Mouse (Mus musculus): Measurements from ENCODE around the gene Hyal3. TPM values are rescaled to one million over a fixed set of nuclear protein-coding genes. Genes with fewer than 3 reads are reported as not detected.

Hyal3 gene
- polyA plus RNA-seq, 1 experiment from 2014 or later: 0.24 TPM

DNA sequence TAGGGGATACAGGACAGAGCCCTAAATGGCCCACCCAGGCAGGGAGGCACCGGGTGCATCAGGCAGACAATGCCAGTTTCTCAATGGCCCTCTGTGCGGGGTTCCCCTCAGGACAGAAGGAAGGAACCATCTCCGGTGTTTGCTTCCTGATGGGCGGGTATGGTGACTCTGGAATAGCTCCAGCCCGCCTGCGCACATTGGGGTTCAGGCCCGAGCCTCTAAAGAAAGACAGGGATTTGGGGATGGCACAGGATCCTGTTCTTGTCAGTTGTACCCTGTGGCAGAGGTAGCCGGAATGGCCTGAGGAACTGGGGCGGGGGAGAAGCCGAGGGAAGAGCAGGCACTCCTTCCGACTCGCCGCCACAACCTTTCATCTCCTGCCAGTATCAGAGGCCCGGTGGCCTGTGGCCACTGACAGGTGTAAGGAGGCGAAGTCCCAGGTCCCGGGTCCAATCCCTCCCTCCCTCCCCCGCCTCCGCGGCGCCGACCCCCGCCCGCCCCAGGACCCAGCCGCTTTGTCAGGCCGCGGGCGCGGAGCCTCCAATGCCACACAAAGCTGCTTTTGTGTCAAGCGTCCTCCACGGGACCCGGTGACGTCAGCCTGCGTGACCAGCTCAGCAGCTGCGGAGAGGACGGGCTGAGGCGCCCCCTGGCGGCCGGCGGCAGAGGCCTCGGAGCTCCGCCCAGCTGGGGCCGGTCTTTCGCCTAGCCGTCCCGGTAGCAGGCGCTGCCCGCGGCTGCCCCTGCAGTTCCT is 31.8 kb downstream of the Hyal3 start:
- peak overlapping the region; percentile 98 for H3K27ac ChIP-seq (ENCODE audit: low read depth, low read length)
- 3% methylated on average over 43 of the region's 48 CpGs for WGBS
- H3K9me3 ChIP-seq (ENCODE audit: control insufficient read depth, low read length): no peaks in the 10 kb centered on the region
- peak overlapping the region; percentile 69 for H3K4me2 ChIP-seq (ENCODE audit: low read depth)
- peak; percentile 100 for DNase-seq (ENCODE audit: low spot score)
- H3K4me3 ChIP-seq (ENCODE audit: low read depth, low read length): peak overlapping the region; percentile 28
- H3K27me3 ChIP-seq (ENCODE audit: control insufficient read depth, insufficient read depth, low read length): no peaks in the 10 kb centered on the region
- ATAC-seq (ENCODE audit: insufficient read depth, low FRiP score, low TSS enrichment): peak; percentile 89
- H3K4me1 ChIP-seq (ENCODE audit: control insufficient read depth, insufficient read depth, low read length): peaks cover 38% of the 10 kb centered on the region
- peak overlapping the region; percentile 72 for H3K9ac ChIP-seq (ENCODE audit: low read length)
- H3K36me3 ChIP-seq (ENCODE audit: control insufficient read depth, insufficient read depth, low read length): peaks cover 20% of the 10 kb centered on the region

DNA sequence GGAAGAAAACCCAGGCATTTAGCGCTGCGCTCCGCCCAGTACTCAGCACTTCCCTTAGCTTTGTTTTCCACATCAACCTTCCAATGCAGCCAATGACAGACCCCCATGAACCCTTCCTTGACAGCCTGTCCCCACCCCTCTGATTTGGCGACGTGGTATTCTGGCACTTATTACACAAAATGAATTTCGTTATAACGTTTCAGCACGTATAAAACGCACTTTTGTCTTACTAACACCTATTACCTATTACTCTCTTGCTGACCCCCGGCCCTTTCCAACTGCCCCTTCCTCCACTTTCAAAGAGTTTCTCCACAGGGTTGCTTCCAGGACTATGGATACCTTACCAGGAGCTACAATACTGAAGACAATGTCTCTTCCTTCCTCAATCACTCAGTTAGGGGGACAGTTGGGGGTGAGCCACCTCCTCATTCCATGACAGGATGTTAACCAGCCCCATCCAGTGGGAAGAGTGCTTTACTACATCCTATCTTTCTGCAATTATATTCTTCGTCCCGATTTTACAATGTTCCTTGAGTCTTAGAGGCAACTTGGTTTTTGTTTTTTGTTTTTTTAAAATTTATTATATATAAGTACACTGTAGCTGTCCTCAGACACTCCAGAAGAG is 32.4 kb downstream of the Hyal3 start:
- H3K36me3 ChIP-seq (ENCODE audit: control insufficient read depth, insufficient read depth, low read length): peaks cover 23% of the 10 kb centered on the region
- peak; percentile 15; the same call in 1 of the 2 replicates for ATAC-seq (ENCODE audit: insufficient read depth, low FRiP score, low TSS enrichment)
- no peaks in the 10 kb centered on the region for H3K27me3 ChIP-seq (ENCODE audit: control insufficient read depth, insufficient read depth, low read length)
- no peak overlapping the region for H3K4me3 ChIP-seq (ENCODE audit: low read depth, low read length)
- 12% methylated on average over 12 of the region's 12 CpGs for WGBS
- H3K9ac ChIP-seq (ENCODE audit: low read length): peak overlapping the region; percentile 14; the same call in 1 of the 2 replicates
- DNase-seq (ENCODE audit: low spot score): no peak
- peak overlapping the region; percentile 98 for H3K27ac ChIP-seq (ENCODE audit: low read depth, low read length)
- H3K4me1 ChIP-seq (ENCODE audit: control insufficient read depth, insufficient read depth, low read length): peaks cover 34% of the 10 kb centered on the region
- no peaks in the 10 kb centered on the region for H3K9me3 ChIP-seq (ENCODE audit: control insufficient read depth, low read length)
- peak overlapping the region; percentile 69 for H3K4me2 ChIP-seq (ENCODE audit: low read depth)

DNA sequence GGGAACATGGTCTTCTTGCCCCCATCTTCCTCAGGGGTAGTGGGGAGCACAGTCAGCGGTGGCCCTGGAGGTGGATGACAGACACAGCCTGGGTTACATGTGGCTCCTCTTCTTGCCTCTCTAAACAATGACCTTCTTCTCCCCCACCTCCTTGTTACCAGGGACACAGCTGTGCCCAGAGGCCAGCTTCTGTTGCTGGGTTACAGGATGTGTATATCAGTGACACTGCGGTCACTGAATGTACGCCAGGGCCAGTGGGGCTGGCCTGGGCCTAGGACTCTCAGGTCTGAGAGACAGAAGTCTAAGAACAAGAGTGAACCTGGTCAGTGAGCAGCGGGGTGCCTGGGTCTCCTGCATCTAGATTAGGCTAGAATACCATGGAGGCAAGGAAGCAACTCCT is 34.4 kb downstream of the Hyal3 start:
- peak overlapping the region; percentile 56; the same call in 1 of the 2 replicates for H3K27ac ChIP-seq (ENCODE audit: low read depth, low read length)
- no peaks in the 10 kb centered on the region for H3K9me3 ChIP-seq (ENCODE audit: control insufficient read depth, low read length)
- ATAC-seq (ENCODE audit: insufficient read depth, low FRiP score, low TSS enrichment) (no peak), DNase-seq (ENCODE audit: low spot score) (peak; percentile 58)
- no peaks in the 10 kb centered on the region for H3K27me3 ChIP-seq (ENCODE audit: control insufficient read depth, insufficient read depth, low read length)
- H3K9ac ChIP-seq (ENCODE audit: low read length): peak overlapping the region; percentile 26; the same call in 1 of the 2 replicates
- H3K4me1 ChIP-seq (ENCODE audit: control insufficient read depth, insufficient read depth, low read length): peaks cover 28% of the 10 kb centered on the region
- peaks cover 32% of the 10 kb centered on the region for H3K36me3 ChIP-seq (ENCODE audit: control insufficient read depth, insufficient read depth, low read length)
- no peak overlapping the region for H3K4me2 ChIP-seq (ENCODE audit: low read depth)
- no peak overlapping the region for H3K4me3 ChIP-seq (ENCODE audit: low read depth, low read length)
- WGBS: 64% methylated on average over 4 of the region's 4 CpGs

DNA sequence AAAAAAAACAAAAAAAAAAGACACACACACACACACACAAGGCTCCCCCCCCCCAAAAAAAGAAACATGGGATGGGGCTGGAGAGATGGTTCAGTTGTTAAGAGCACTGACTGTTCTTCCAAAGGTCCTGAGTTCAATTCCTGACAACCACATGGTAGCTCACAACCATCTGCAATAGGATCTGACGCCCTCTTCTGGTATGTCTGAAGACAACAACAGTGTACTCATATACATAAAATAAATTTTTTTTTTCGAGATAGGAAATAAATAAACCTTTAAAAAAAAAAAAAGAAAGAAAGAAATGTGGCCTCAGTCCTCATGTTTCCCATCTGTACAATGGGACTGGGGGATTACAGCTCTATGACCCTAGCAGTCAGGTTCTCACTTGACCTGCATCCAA is 36.8 kb downstream of the Hyal3 start:
- 81% methylated on average over 2 of the region's 2 CpGs for WGBS
- no peak overlapping the region for H3K4me2 ChIP-seq (ENCODE audit: low read depth)
- peaks cover 14% of the 10 kb centered on the region; the same call in 1 of the 2 replicates for H3K4me1 ChIP-seq (ENCODE audit: control insufficient read depth, insufficient read depth, low read length)
- H3K36me3 ChIP-seq (ENCODE audit: control insufficient read depth, insufficient read depth, low read length): peaks cover 37% of the 10 kb centered on the region
- no peaks in the 10 kb centered on the region for H3K9me3 ChIP-seq (ENCODE audit: control insufficient read depth, low read length)
- no peak overlapping the region for H3K9ac ChIP-seq (ENCODE audit: low read length)
- DNase-seq (ENCODE audit: low spot score) (no peak), ATAC-seq (ENCODE audit: insufficient read depth, low FRiP score, low TSS enrichment) (no peak)
- H3K27me3 ChIP-seq (ENCODE audit: control insufficient read depth, insufficient read depth, low read length): no peaks in the 10 kb centered on the region
- no peak overlapping the region for H3K27ac ChIP-seq (ENCODE audit: low read depth, low read length)
- H3K4me3 ChIP-seq (ENCODE audit: low read depth, low read length): no peak overlapping the region

DNA sequence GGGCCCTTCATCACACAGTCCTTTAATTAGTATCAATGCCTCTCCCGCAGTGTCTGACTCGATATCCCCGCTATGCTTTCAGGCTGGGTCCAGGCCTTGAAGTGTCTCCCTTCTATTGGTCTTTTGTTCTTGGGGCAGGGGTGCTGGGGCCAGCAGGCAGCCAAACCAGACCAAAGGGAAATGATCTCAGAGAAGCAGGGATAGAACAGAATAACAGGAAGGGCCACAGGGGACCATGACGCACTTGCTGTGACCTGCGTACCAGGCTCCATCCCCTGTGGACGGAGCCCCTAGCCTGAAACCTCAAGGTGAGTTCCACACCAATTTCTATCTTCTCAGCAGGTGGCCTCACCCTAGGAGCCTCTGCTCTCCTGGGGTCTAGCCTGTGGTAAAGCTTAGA is 37.5 kb downstream of the Hyal3 start:
- ATAC-seq (ENCODE audit: insufficient read depth, low FRiP score, low TSS enrichment): no peak
- no peaks in the 10 kb centered on the region for H3K27me3 ChIP-seq (ENCODE audit: control insufficient read depth, insufficient read depth, low read length)
- no peak overlapping the region for H3K27ac ChIP-seq (ENCODE audit: low read depth, low read length)
- H3K4me1 ChIP-seq (ENCODE audit: control insufficient read depth, insufficient read depth, low read length): peaks cover 11% of the 10 kb centered on the region; the same call in 1 of the 2 replicates
- no peak overlapping the region for H3K4me3 ChIP-seq (ENCODE audit: low read depth, low read length)
- 93% methylated on average over 6 of the region's 6 CpGs for WGBS
- no peaks in the 10 kb centered on the region for H3K9me3 ChIP-seq (ENCODE audit: control insufficient read depth, low read length)
- no peak overlapping the region for H3K4me2 ChIP-seq (ENCODE audit: low read depth)
- H3K36me3 ChIP-seq (ENCODE audit: control insufficient read depth, insufficient read depth, low read length): peaks cover 37% of the 10 kb centered on the region
- H3K9ac ChIP-seq (ENCODE audit: low read length): no peak overlapping the region
- no peak for DNase-seq (ENCODE audit: low spot score)

DNA sequence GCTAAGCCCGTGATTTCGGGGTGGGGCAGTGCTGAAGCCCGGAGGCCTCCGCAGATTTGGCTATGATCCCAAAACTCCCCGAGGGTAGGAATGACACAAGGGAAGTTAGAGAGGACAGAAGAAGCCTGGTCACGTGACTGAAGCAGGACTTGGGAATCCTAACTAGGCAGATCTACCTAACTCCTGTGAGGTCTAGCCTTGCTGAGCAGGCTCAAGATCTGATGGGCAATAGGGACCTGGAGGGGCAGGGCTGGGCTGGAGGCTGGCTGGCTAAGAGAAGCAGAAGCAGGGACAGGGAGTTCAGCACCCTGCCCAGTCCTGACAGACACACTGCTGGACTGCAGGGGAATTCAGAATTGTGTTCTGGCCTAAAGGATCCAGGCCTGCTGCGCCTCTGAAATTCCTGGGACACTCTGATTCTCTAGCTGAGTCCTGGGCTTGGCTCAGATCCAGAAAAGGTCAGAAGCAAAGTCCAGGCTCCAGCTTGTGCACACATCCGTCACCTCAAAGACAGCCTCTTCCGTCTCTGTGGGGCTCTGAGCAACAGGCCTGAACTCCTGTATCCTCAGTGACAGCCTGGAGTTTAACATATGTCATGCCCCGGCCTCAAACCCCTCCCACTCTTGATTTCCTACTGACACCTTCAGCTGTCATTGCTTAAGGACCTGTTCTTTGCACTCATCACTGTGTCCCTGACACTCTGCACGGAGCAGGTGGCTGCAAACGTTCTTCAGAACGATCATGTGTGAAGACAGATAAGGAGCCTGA is 38.3 kb downstream of the Hyal3 start:
- Histone ChIP-seq H3K27me3 (ENCODE audit: control insufficient read depth, insufficient read depth, low read length) (no peaks in the 10 kb centered on the region), H3K4me1 (ENCODE audit: control insufficient read depth, insufficient read depth, low read length) (peaks cover 11% of the 10 kb centered on the region; the same call in 1 of the 2 replicates), H3K9me3 (ENCODE audit: control insufficient read depth, low read length) (no peaks in the 10 kb centered on the region), H3K4me3 (ENCODE audit: low read depth, low read length) (no peak overlapping the region), H3K9ac (ENCODE audit: low read length) (no peak overlapping the region), H3K36me3 (ENCODE audit: control insufficient read depth, insufficient read depth, low read length) (peaks cover 37% of the 10 kb centered on the region), H3K4me2 (ENCODE audit: low read depth) (no peak overlapping the region), H3K27ac (ENCODE audit: low read depth, low read length) (peak overlapping the region; percentile 30; the same call in 1 of the 2 replicates)
- DNase-seq (ENCODE audit: low spot score) (no peak), ATAC-seq (ENCODE audit: insufficient read depth, low FRiP score, low TSS enrichment) (no peak)
- WGBS: 80% methylated on average over 13 of the region's 13 CpGs

DNA sequence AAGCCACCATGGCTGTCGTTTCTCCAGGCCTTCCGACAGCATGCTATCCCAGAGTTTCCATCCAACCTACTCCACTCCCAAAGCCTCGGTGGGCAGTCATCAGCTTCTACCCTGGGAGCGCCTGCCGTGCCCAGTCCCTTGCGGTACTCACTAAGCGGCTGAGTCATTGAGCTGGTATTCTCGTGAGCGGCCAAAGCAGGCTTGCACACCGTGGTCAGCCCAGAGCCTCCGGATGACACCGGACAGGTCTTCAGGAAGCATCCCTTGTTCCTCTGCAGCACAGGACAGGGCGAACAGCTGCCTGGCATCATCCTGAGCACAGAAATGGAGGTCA is 38.9 kb downstream of the Hyal3 start:
- Histone ChIP-seq H3K4me3 (ENCODE audit: low read depth, low read length) (no peak overlapping the region), H3K9me3 (ENCODE audit: control insufficient read depth, low read length) (no peaks in the 10 kb centered on the region), H3K9ac (ENCODE audit: low read length) (no peak overlapping the region), H3K36me3 (ENCODE audit: control insufficient read depth, insufficient read depth, low read length) (peaks cover 37% of the 10 kb centered on the region), H3K4me1 (ENCODE audit: control insufficient read depth, insufficient read depth, low read length) (peaks cover 11% of the 10 kb centered on the region; the same call in 1 of the 2 replicates), H3K27me3 (ENCODE audit: control insufficient read depth, insufficient read depth, low read length) (no peaks in the 10 kb centered on the region), H3K27ac (ENCODE audit: low read depth, low read length) (no peak overlapping the region), H3K4me2 (ENCODE audit: low read depth) (no peak overlapping the region)
- ATAC-seq (ENCODE audit: insufficient read depth, low FRiP score, low TSS enrichment): no peak
- no peak for DNase-seq (ENCODE audit: low spot score)
- WGBS: 87% methylated on average over 13 of the region's 13 CpGs

DNA sequence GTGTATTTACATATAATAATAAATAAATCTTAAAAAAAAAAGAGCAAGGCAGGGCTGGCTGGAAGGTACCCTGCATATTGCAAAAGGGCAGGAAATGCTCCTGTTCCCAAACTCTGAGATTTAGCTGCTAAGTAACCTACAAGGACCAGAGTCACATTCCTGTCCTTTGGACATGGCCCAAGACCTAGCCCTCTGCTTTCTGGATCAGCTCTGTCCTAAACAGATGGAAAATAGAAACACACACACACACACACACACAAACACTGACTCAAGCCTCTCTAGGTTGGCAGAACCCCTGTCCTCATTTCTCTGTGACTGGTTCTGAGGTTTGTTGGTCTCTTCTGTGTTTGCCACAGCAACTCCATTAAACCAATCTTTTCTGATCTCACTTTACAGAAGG is 40.3 kb downstream of the Hyal3 start:
- Histone ChIP-seq H3K27ac (ENCODE audit: low read depth, low read length) (no peak overlapping the region), H3K36me3 (ENCODE audit: control insufficient read depth, insufficient read depth, low read length) (peaks cover 24% of the 10 kb centered on the region), H3K27me3 (ENCODE audit: control insufficient read depth, insufficient read depth, low read length) (no peaks in the 10 kb centered on the region)

More for the DNA sequence above, 40.3 kb downstream of the Hyal3 start:
- DNase-seq (ENCODE audit: low spot score) (no peak), ATAC-seq (ENCODE audit: insufficient read depth, low FRiP score, low TSS enrichment) (no peak)
- peaks cover under 1% of the 10 kb centered on the region for H3K4me1 ChIP-seq (ENCODE audit: control insufficient read depth, insufficient read depth, low read length)
- H3K9ac ChIP-seq (ENCODE audit: low read length): no peak overlapping the region
- H3K4me2 ChIP-seq (ENCODE audit: low read depth): no peak overlapping the region
- no peak overlapping the region for H3K4me3 ChIP-seq (ENCODE audit: low read depth, low read length)
- no peaks in the 10 kb centered on the region for H3K9me3 ChIP-seq (ENCODE audit: control insufficient read depth, low read length)
